Mouse (Mus musculus): ENCODE results near the gene Hsh2d.

Gene Hsh2d

GRCm38 (mm10) chr8:72187793-72188331, 1.6 kb upstream of the Hsh2d start:
- DNase-seq (ENCODE audit: low read depth, low spot score): no peak

- DNase-seq (ENCODE audit: low read depth, low spot score): no peak
Measured at GRCm38 (mm10) chr8:72190215-72190539, 739 bp downstream of the Hsh2d start.

- no peak for DNase-seq (ENCODE audit: low read depth, low spot score)
Measured at GRCm38 (mm10) chr8:72192065-72192464, 2.6 kb downstream of the Hsh2d start.

GRCm38 (mm10) chr8:72197997-72198396, 8.6 kb downstream of the Hsh2d start:
- no peak for DNase-seq (ENCODE audit: low read depth, low spot score)

GRCm38 (mm10) chr8:72208582-72208981, 19.1 kb downstream of the Hsh2d start:
- DNase-seq (ENCODE audit: low read depth, low spot score): no peak

GRCm38 (mm10) chr8:72210222-72210621, 20.8 kb downstream of the Hsh2d start:
- no peak for DNase-seq (ENCODE audit: low read depth, low spot score)

- no peak for DNase-seq (ENCODE audit: low read depth, low spot score)
Measured at GRCm38 (mm10) chr8:72210710-72211109, 21.3 kb downstream of the Hsh2d start.

- DNase-seq (ENCODE audit: low read depth, low spot score): no peak
Measured at GRCm38 (mm10) chr8:72211846-72212245, 22.4 kb downstream of the Hsh2d start.

- no peak for DNase-seq (ENCODE audit: low read depth, low spot score)
Measured at GRCm38 (mm10) chr8:72212751-72213150, 23.3 kb downstream of the Hsh2d start, which contains the start of gene Cib3. Gene Cib3, minus strand, starts transcription at chr8:72212837.

GRCm38 (mm10) chr8:72213536-72213935, 24.1 kb downstream of the Hsh2d start, which contains the start of gene Gm11034:
Gene Gm11034, minus strand, starts transcription at chr8:72213636.
- no peak for DNase-seq (ENCODE audit: low read depth, low spot score)

- no peak for DNase-seq (ENCODE audit: low read depth, low spot score)
Measured at GRCm38 (mm10) chr8:72215060-72215459, 25.6 kb downstream of the Hsh2d start.

GRCm38 (mm10) chr8:72215871-72216270, 26.4 kb downstream of the Hsh2d start:
- no peak for DNase-seq (ENCODE audit: low read depth, low spot score)

- no peak for DNase-seq (ENCODE audit: low read depth, low spot score)
Measured at GRCm38 (mm10) chr8:72218781-72219540, 29.5 kb downstream of the Hsh2d start.

GRCm38 (mm10) chr8:72219541-72220363, 30.3 kb downstream of the Hsh2d start, which contains the start of gene Fam32a:
Gene Fam32a, plus strand, starts transcription at chr8:72219730.
- DNase-seq (ENCODE audit: low read depth, low spot score): peak; percentile 99

- no peak for DNase-seq (ENCODE audit: low read depth, low spot score)
Measured at GRCm38 (mm10) chr8:72220758-72221157, 31.3 kb downstream of the Hsh2d start.

GRCm38 (mm10) chr8:72222656-72223055, 33.2 kb downstream of the Hsh2d start:
- no peak for DNase-seq (ENCODE audit: low read depth, low spot score)

GRCm38 (mm10) chr8:72239499-72240402, 50.3 kb downstream of the Hsh2d start, which contains the start of gene Ap1m1:
Gene Ap1m1, plus strand, starts transcription at chr8:72240018.
- peak; percentile 99 for DNase-seq (ENCODE audit: low read depth, low spot score)

GRCm38 (mm10) chr8:72240403-72240763, 50.9 kb downstream of the Hsh2d start:
- DNase-seq (ENCODE audit: low read depth, low spot score): no peak

GRCm38 (mm10) chr8:72240951-72241350, 51.5 kb downstream of the Hsh2d start:
- DNase-seq (ENCODE audit: low read depth, low spot score): no peak

- no peak for DNase-seq (ENCODE audit: low read depth, low spot score)
Measured at GRCm38 (mm10) chr8:72242226-72242625, 52.8 kb downstream of the Hsh2d start.

GRCm38 (mm10) chr8:72244610-72245009, 55.2 kb downstream of the Hsh2d start:
- no peak for DNase-seq (ENCODE audit: low read depth, low spot score)
